Mouse (Mus musculus) stomach, embryonic 16.5 days (tissue): ENCODE results near the gene Mfsd14a. TPM values are rescaled to one million over a fixed set of nuclear protein-coding genes. Genes with fewer than 3 reads are reported as not detected.

ENCODE experiments used
- ATAC-seq: fragments of 200-750 bp; cut with Nextera tagmentation; 2 replicates; pipeline ENCODE4 v1.8.0; 2017; ENCODE audit warnings: moderate number of reproducible peaks, moderate TSS enrichment; ENCODE audit not compliant: insufficient read depth, low FRiP score
- H3K27ac ChIP-seq: fragments of 300-500 bp; sonication (generic); 2 replicates; pipeline ENCODE4 v1.5.1; 2014; ENCODE audit warnings: low read length
- H3K27me3 ChIP-seq: fragments of 300-500 bp; sonication (generic); 2 replicates; pipeline ENCODE4 v1.6.1; 2014; ENCODE audit warnings: low read length, control low read depth, mixed read lengths; ENCODE audit not compliant: control insufficient read depth, insufficient read depth
- H3K36me3 ChIP-seq: fragments of 300-500 bp; sonication (generic); 2 replicates; pipeline ENCODE4 v1.6.1; 2014; ENCODE audit warnings: low read length; ENCODE audit not compliant: control insufficient read depth, insufficient read depth
- H3K4me1 ChIP-seq: fragments of 300-500 bp; sonication (generic); 2 replicates; pipeline ENCODE4 v1.6.1; 2014; ENCODE audit warnings: low read length, control low read depth, mixed read lengths; ENCODE audit not compliant: control insufficient read depth, insufficient read depth
- H3K4me2 ChIP-seq: fragments of 300-500 bp; sonication (generic); 2 replicates; pipeline ENCODE4 v1.6.1; 2014; ENCODE audit warnings: low read depth, low read length, mixed read lengths
- H3K4me3 ChIP-seq: fragments of 300-500 bp; sonication (generic); replicated peaks from 2 replicates; pipeline ENCODE4 v1.5.1; 2014; ENCODE audit warnings: mild to moderate bottlenecking, low read length
- H3K9ac ChIP-seq: fragments of 300-500 bp; sonication (generic); 2 replicates; pipeline ENCODE4 v1.6.1; 2014; ENCODE audit warnings: low read length
- H3K9me3 ChIP-seq: fragments of 300-500 bp; sonication (generic); replicated peaks from 2 replicates; pipeline ENCODE4 v1.6.1; 2016; ENCODE audit warnings: low read length, control low read depth; ENCODE audit not compliant: control insufficient read depth
- WGBS: fragments of 180-500 bp; shearing (Covaris S2); extraction: QIAGEN DNeasy Blood & Tissue Kit; methylation state at CpG from one replicate; pipeline ENCODE4 v1.1.7; 2014; 5-methylcytosine and 5-hydroxymethylcytosine counted together
- polyA plus RNA-seq: library from polyadenylated mRNA; unstranded; fragments of >200 nt; fragmentation: Nextera tagmentation; extraction: Ambion mirVana; gene quantifications from 2 replicates; pipeline ENCODE4 v1.2.1, GENCODE M21; 2015

Gene Mfsd14a
- polyA plus RNA-seq: 84.1 and 89.5 TPM in 2 replicates

GRCm38 (mm10) chr3:116662463-116662863, at the start of gene Mfsd14a:
Mfsd14a (minus strand) TSS chr3:116662677.
- WGBS: under 1% methylated on average over 38 of the region's 39 CpGs
- ATAC-seq: peak; percentile 100
- Histone ChIP-seq H3K4me2 (peak within 1 kb of the TSS; percentile 81), H3K4me3 (peak within 1 kb of the TSS; percentile 82), H3K27ac (peak within 1 kb of the TSS; percentile 91), H3K27me3 (no peaks in the 10 kb centered on the region), H3K9ac (peak within 1 kb of the TSS; percentile 92), H3K4me1 (peaks cover 19% of the 10 kb centered on the region; the same call in 1 of the 2 replicates), H3K36me3 (no peaks in the 10 kb centered on the region), H3K9me3 (no peaks in the 10 kb centered on the region)

GRCm38 (mm10) chr3:116711624-116712435, 49.4 kb upstream of the Mfsd14a start:
- H3K4me2 ChIP-seq: peak overlapping the region; percentile 78
- H3K36me3 ChIP-seq: no peaks in the 10 kb centered on the region
- no peaks in the 10 kb centered on the region for H3K9me3 ChIP-seq
- H3K27ac ChIP-seq: peak overlapping the region; percentile 92
- H3K9ac ChIP-seq: peak overlapping the region; percentile 94
- WGBS: 1% methylated on average over 85 of the region's 85 CpGs
- H3K27me3 ChIP-seq: no peaks in the 10 kb centered on the region
- ATAC-seq: peak; percentile 92
- peaks cover 6% of the 10 kb centered on the region for H3K4me1 ChIP-seq
- H3K4me3 ChIP-seq: peak overlapping the region; percentile 80

GRCm38 (mm10) chr3:116710941-116711340, 48.5 kb upstream of the Mfsd14a start:
- no peak for ATAC-seq
- Histone ChIP-seq H3K4me1 (peaks cover 6% of the 10 kb centered on the region), H3K27ac (no peak overlapping the region), H3K27me3 (no peaks in the 10 kb centered on the region), H3K4me3 (peak overlapping the region; percentile 80), H3K36me3 (no peaks in the 10 kb centered on the region), H3K4me2 (peak overlapping the region; percentile 78), H3K9me3 (no peaks in the 10 kb centered on the region), H3K9ac (peak overlapping the region; percentile 27)
- 39% methylated on average over 9 of the region's 9 CpGs for WGBS

- Histone ChIP-seq H3K36me3 (no peaks in the 10 kb centered on the region), H3K9ac (no peak overlapping the region), H3K4me3 (no peak overlapping the region), H3K9me3 (no peaks in the 10 kb centered on the region), H3K27me3 (no peaks in the 10 kb centered on the region), H3K27ac (no peak overlapping the region), H3K4me1 (peaks cover 3% of the 10 kb centered on the region; the same call in 1 of the 2 replicates), H3K4me2 (no peak overlapping the region)
- 95% methylated on average over 1 of the region's 1 CpGs for WGBS
- no peak for ATAC-seq
Observed at GRCm38 (mm10) chr3:116705637-116706204, 43.2 kb upstream of the Mfsd14a start.

- Histone ChIP-seq H3K9me3 (no peaks in the 10 kb centered on the region), H3K4me1 (peaks cover 8% of the 10 kb centered on the region; the same call in 1 of the 2 replicates), H3K4me3 (no peak overlapping the region), H3K36me3 (no peaks in the 10 kb centered on the region), H3K27me3 (no peaks in the 10 kb centered on the region), H3K9ac (no peak overlapping the region), H3K27ac (no peak overlapping the region; the same call in 1 of the 2 replicates), H3K4me2 (no peak overlapping the region)
- WGBS: 86% methylated on average over 5 of the region's 5 CpGs
- ATAC-seq: peak; percentile 18; the same call in 1 of the 2 replicates
Observed at GRCm38 (mm10) chr3:116703835-116704234, 41.4 kb upstream of the Mfsd14a start.

GRCm38 (mm10) chr3:116702647-116703272, 40.3 kb upstream of the Mfsd14a start:
- ATAC-seq: peak; percentile 82

GRCm38 (mm10) chr3:116701601-116702000, 39.1 kb upstream of the Mfsd14a start:
- Histone ChIP-seq H3K4me2 (no peak overlapping the region), H3K4me1 (peaks cover 8% of the 10 kb centered on the region; the same call in 1 of the 2 replicates), H3K4me3 (no peak overlapping the region), H3K36me3 (no peaks in the 10 kb centered on the region), H3K9ac (no peak overlapping the region), H3K27me3 (no peaks in the 10 kb centered on the region), H3K9me3 (no peaks in the 10 kb centered on the region), H3K27ac (peak overlapping the region; percentile 46; the same call in 1 of the 2 replicates)
- 89% methylated on average over 4 of the region's 4 CpGs for WGBS
- no peak for ATAC-seq

More at GRCm38 (mm10) chr3:116702647-116703272, 40.3 kb upstream of the Mfsd14a start:
- Histone ChIP-seq H3K9ac (no peak overlapping the region), H3K9me3 (no peaks in the 10 kb centered on the region), H3K4me3 (no peak overlapping the region), H3K4me1 (peaks cover 8% of the 10 kb centered on the region; the same call in 1 of the 2 replicates), H3K27me3 (no peaks in the 10 kb centered on the region), H3K27ac (no peak overlapping the region), H3K36me3 (no peaks in the 10 kb centered on the region), H3K4me2 (no peak overlapping the region)
- WGBS: 67% methylated on average over 1 of the region's 1 CpGs

GRCm38 (mm10) chr3:116698786-116699185, 36.3 kb upstream of the Mfsd14a start:
- peaks cover 8% of the 10 kb centered on the region; the same call in 1 of the 2 replicates for H3K4me1 ChIP-seq
- H3K36me3 ChIP-seq: no peaks in the 10 kb centered on the region
- ATAC-seq: no peak
- 56% methylated on average over 2 of the region's 2 CpGs for WGBS
- no peak overlapping the region for H3K27ac ChIP-seq
- H3K9me3 ChIP-seq: no peaks in the 10 kb centered on the region
- no peaks in the 10 kb centered on the region for H3K27me3 ChIP-seq
- H3K4me3 ChIP-seq: no peak overlapping the region
- H3K9ac ChIP-seq: no peak overlapping the region
- no peak overlapping the region for H3K4me2 ChIP-seq

- 87% methylated on average over 2 of the region's 2 CpGs for WGBS
- ATAC-seq: no peak
Observed at GRCm38 (mm10) chr3:116695666-116695985, 33.1 kb upstream of the Mfsd14a start.

More at GRCm38 (mm10) chr3:116695666-116695985, 33.1 kb upstream of the Mfsd14a start:
- no peak overlapping the region for H3K27ac ChIP-seq
- no peak overlapping the region for H3K4me3 ChIP-seq
- no peaks in the 10 kb centered on the region for H3K36me3 ChIP-seq
- H3K9ac ChIP-seq: no peak overlapping the region
- H3K27me3 ChIP-seq: no peaks in the 10 kb centered on the region
- H3K4me2 ChIP-seq: no peak overlapping the region
- H3K9me3 ChIP-seq: no peaks in the 10 kb centered on the region
- peaks cover 5% of the 10 kb centered on the region; the same call in 1 of the 2 replicates for H3K4me1 ChIP-seq
